ENCODE assay signal across 24 mouse cellular contexts in genomic region chr7:120999021-120999530, GRCm38 (mm10). TPM values are rescaled to one million over a fixed set of nuclear protein-coding genes. Genes with fewer than 3 reads are reported as not detected.
"Had no signal": no experiment of that assay in that cellular context is flagged by ENCODE, and none has a peak within 500 bp of the region (broad histone marks: within the 10 kb centered on the region; RNA-seq: fewer than 3 reads in every experiment).

No protein-coding gene starts in this region.

- ATAC-seq: midbrain, embryonic 13.5 days; midbrain, embryonic 16.5 days had no signal

- H3K27me3 ChIP-seq: limb, embryonic 12.5 days; limb, embryonic 15.5 days; lung, embryonic 15.5 days; midbrain, embryonic 13.5 days; neural tube, embryonic 13.5 days had no signal

- H3K4me1 ChIP-seq: limb, embryonic 12.5 days; liver, embryonic 15.5 days; lung, embryonic 15.5 days; midbrain, embryonic 10.5 days; midbrain, embryonic 13.5 days; neural tube, embryonic 13.5 days had no signal

- DNase-seq: kidney, postnatal 10 days; kidney, postnatal 4 days; left cerebral cortex, postnatal 4 days; lung, adult 18-20 months; lung, postnatal 10 days; lung, postnatal 36 days; thymus, adult 2 months; thymus, postnatal 14 days; thymus, postnatal 4 days had no signal

- H3K9ac ChIP-seq: limb, embryonic 12.5 days; limb, embryonic 15.5 days; liver, embryonic 15.5 days; lung, embryonic 15.5 days; midbrain, embryonic 13.5 days; neural tube, embryonic 13.5 days had no signal

- H3K4me2 ChIP-seq: limb, embryonic 12.5 days; limb, embryonic 15.5 days; liver, embryonic 11.5 days; liver, embryonic 15.5 days; lung, embryonic 15.5 days; midbrain, embryonic 13.5 days; neural tube, embryonic 13.5 days had no signal

- H3K27ac ChIP-seq: limb, embryonic 12.5 days; limb, embryonic 15.5 days; liver, embryonic 15.5 days; lung, embryonic 15.5 days; midbrain, embryonic 10.5 days; midbrain, embryonic 13.5 days; neural tube, embryonic 13.5 days; stomach, postnatal 0 days had no signal

- H3K9me3 ChIP-seq: limb, embryonic 12.5 days; limb, embryonic 15.5 days; liver, embryonic 15.5 days; lung, embryonic 15.5 days; midbrain, embryonic 10.5 days; midbrain, embryonic 13.5 days; neural tube, embryonic 13.5 days had no signal

- H3K4me3 ChIP-seq: limb, embryonic 12.5 days; limb, embryonic 15.5 days; liver, embryonic 15.5 days; lung, embryonic 15.5 days; megakaryocyte, embryonic 14.5 days; midbrain, embryonic 10.5 days; midbrain, embryonic 13.5 days; myocyte; neural tube, embryonic 13.5 days had no signal

- H3K36me3 ChIP-seq: limb, embryonic 12.5 days; limb, embryonic 15.5 days; liver, embryonic 15.5 days; lung, embryonic 15.5 days; midbrain, embryonic 10.5 days; midbrain, embryonic 13.5 days; neural tube, embryonic 13.5 days had no signal

RNA-seq across cellular contexts. Expression of gene Mfsd13b, which starts 16.8 kb away (rescaled TPM):
- total RNA-seq: left cerebral cortex, postnatal 4 days; monocyte, adult 5-6 weeks; neutrophil, adult 5-6 weeks had no signal
- polyA plus RNA-seq: midbrain, embryonic 13.5 days; stomach, embryonic 14.5 days had no signal
